Mouse (Mus musculus): ENCODE measurements around the gene Mkrn1. TPM values are rescaled to one million over a fixed set of nuclear protein-coding genes. Genes with fewer than 3 reads are reported as not detected.
A peak's percentile ranks its signal among the peaks of the same experiment; 100 is the strongest.

The Mkrn1 gene
- 126 and 128 TPM in 2 replicates for polyA plus RNA-seq (2015; fragmentation: Nextera tagmentation; extraction: Ambion mirVana)

DNA sequence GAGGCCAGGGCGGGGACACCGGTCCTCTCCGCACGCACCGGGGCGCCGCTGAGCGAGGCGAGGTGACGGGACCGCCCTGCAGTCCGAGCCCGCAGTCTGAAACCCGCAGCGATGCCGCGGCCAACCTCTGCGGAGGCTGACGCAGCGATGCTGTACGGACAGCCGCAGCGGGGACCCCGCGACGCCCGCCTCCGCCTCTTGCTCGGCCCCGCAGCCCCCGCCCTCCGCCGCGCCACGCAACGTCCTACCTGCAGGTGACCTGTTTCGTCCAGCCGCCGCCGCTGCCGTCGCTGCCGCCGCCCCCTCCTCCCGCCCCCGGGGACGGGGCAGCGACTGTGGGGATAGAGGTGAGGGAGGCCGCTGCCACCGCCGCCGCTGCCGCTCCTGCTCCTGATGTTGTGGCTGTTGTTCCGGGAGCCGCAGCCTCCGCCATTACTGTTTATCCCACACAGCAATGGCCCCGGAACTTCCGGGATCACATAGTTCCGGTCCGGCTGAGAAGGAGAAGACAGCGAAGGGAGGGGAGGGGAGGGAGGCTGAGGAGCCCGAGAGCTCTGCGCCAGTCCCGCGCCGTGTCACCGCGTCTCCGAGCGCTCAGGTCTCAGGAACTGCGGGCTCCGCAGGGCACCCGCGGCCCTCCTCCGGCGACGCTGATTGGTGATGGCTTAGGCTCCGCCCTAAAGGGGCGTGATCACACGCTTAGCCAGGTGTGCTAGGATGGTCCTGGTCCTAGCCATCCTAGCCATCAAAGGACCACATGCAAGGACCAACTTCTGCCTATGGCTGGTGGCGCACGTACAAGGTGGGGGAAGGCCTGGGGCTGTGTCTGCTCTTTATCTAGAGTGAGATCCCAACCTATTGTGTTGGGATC lies at the start of gene Mkrn1:
Gene Mkrn1 (minus strand): TSS at position 612 of the 871 bp plus-strand sequence.
- Histone ChIP-seq H3K36me3 (no peaks in the 10 kb centered on the region), H3K9ac (peak within 1 kb of the TSS; percentile 72), H3K27me3 (peaks cover 30% of the 10 kb centered on the region), H3K4me1 (replicated peaks) (peaks cover 6% of the 10 kb centered on the region), H3K9me3 (replicated peaks) (no peaks in the 10 kb centered on the region), H3K27ac (peak within 1 kb of the TSS; percentile 60; the same call in 1 of the 2 replicates), H3K4me2 (peak within 1 kb of the TSS; percentile 87), H3K4me3 (peak within 1 kb of the TSS; percentile 86)
- ATAC-seq (replicated peaks; ENCODE audit: insufficient number of reproducible peaks, insufficient read depth, low FRiP score, low read depth) = peak; percentile 85
- under 1% methylated on average over 45 of the region's 82 CpGs for WGBS

- H3K27ac ChIP-seq = no peak overlapping the region
- H3K9ac ChIP-seq = no peak overlapping the region
- H3K9me3 ChIP-seq (replicated peaks) = no peaks in the 10 kb centered on the region
- no peak for ATAC-seq (replicated peaks; ENCODE audit: insufficient number of reproducible peaks, insufficient read depth, low FRiP score, low read depth)
- no peak overlapping the region for H3K4me3 ChIP-seq
- no peaks in the 10 kb centered on the region for H3K27me3 ChIP-seq
- peaks cover 5% of the 10 kb centered on the region; the same call in 1 of the 2 replicates for H3K4me1 ChIP-seq (replicated peaks)
- H3K36me3 ChIP-seq = peaks cover 18% of the 10 kb centered on the region
- 87% methylated on average over 5 of the region's 5 CpGs for WGBS
- H3K4me2 ChIP-seq = no peak overlapping the region
Observed at GRCm38 (mm10) chr6:39469427-39469826, 49.2 kb upstream of the Mkrn1 start.

DNA sequence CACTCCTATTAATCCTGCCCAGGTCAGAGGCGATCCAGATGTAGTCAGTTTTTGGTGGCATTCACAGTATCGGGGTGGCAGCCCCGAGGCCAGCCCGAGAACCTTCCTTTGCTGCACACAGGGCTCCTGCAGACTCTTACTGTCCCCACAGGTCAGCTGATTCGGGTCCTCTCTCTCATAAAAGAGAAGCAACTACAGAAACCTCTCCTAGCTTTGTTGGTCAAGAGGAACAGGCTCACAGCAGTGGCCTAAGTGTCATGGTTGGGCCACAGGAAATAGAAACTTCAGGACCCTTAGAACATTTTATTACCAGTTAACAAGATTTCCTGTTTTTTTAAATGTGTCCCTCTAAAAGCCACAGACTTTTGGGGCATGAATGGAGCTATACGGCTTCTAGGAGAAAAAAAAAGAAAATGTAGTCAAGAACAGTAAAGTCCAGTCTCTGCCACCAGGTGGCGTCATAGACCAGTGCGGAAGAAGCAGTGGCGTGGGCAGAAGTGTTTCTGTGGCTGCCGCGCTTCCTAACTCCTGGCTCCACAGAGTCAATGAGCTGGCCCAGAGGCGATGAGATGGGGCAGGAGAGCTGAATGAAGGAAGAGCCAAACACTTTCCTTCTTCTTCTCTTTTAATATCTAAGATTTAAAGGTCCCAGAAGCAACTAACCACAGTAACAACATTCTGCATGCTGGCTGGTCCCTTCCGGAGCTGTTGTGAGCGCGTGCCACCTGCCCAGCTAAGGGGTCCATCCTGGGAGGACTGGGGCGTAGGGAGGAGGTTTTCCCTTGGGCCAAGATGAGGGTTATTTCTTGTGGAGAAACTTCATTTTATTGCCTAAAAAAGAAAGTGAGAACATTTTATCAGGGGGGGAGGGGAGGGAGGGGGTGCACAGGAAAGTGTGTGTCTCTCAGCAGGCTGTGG lies 42.6 kb upstream of the Mkrn1 start:
- Histone ChIP-seq H3K27me3 (no peaks in the 10 kb centered on the region), H3K27ac (no peak overlapping the region), H3K9me3 (replicated peaks) (no peaks in the 10 kb centered on the region), H3K4me2 (peak overlapping the region; percentile 44), H3K4me1 (replicated peaks) (no peaks in the 10 kb centered on the region), H3K4me3 (no peak overlapping the region), H3K9ac (no peak overlapping the region), H3K36me3 (peaks cover 21% of the 10 kb centered on the region)
- 0 out of 2 replicates have a peak, but pooled peaks have one; percentile 43 for ATAC-seq (replicated peaks; ENCODE audit: insufficient number of reproducible peaks, insufficient read depth, low FRiP score, low read depth)
- 48% methylated on average over 16 of the region's 16 CpGs for WGBS

DNA sequence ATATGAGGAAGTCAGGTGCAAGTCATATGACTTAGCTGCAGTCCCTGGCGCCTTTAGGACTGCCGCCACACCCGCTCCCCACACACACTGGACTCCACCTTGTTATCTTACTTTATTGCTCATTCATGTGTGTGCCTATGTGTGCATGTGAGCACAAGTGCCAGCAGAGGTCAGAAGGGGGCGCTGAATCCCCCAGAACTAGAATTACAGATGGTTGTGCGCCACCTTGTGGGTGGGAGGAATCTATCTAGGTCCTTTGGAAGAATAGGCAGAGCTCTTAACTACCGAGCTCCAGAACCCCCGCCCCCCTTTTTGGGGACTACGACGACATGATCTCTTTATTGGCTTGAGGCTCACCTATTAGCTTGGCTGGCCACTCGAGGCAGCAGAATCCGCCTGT lies 39.8 kb upstream of the Mkrn1 start:
- Histone ChIP-seq H3K36me3 (peaks cover 14% of the 10 kb centered on the region), H3K4me3 (no peak overlapping the region), H3K27ac (no peak overlapping the region), H3K4me2 (no peak overlapping the region), H3K9ac (no peak overlapping the region), H3K4me1 (replicated peaks) (no peaks in the 10 kb centered on the region), H3K9me3 (replicated peaks) (no peaks in the 10 kb centered on the region), H3K27me3 (no peaks in the 10 kb centered on the region)
- WGBS = 95% methylated on average over 11 of the region's 11 CpGs
- no peak for ATAC-seq (replicated peaks; ENCODE audit: insufficient number of reproducible peaks, insufficient read depth, low FRiP score, low read depth)

DNA sequence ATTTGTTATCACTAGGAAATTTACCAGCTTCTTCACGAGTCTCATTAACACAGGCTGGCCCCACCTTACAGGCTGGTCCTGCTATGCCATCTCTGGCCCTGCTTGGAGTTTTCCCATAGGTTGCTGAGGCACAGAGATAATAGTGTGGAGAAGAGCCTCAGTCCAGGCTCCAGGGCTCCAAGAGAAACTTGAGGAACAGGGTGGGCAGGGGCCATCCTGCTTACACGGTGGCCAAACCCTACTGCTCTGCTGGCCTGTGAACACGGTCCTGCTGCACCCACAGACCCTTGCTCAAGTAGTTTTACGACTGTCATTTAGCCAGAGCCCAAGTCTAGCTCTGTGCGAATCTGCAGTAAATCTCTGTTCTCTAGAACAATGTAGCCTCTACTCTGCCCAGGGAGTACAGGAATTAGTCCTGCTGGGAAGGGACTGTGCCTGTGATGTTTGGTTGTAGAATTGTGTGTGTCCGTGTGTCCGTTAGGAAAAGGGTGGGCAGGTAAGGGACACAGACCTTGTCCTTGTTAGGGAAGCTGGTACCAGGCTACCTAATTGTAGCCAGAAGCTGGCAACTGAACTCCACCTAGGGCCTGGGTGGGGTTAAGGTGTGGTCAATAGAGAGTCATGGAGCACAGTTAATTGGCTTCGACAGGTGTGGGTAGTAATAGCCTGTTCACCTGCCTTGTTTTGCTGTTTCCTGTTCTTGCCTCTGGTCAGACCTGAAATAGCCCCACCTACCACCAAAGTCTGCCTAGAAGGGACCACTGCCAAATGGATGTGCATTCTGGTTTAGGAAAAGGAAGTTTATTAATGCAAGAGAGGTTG lies 35.3 kb upstream of the Mkrn1 start:
- H3K9ac ChIP-seq = no peak overlapping the region
- H3K9me3 ChIP-seq (replicated peaks) = no peaks in the 10 kb centered on the region
- H3K27me3 ChIP-seq = no peaks in the 10 kb centered on the region
- no peak overlapping the region for H3K27ac ChIP-seq
- no peak overlapping the region for H3K4me2 ChIP-seq
- H3K4me1 ChIP-seq (replicated peaks) = no peaks in the 10 kb centered on the region
- peaks cover 6% of the 10 kb centered on the region for H3K36me3 ChIP-seq
- H3K4me3 ChIP-seq = no peak overlapping the region
- ATAC-seq (replicated peaks; ENCODE audit: insufficient number of reproducible peaks, insufficient read depth, low FRiP score, low read depth) = no peak
- WGBS = 77% methylated on average over 8 of the region's 8 CpGs

DNA sequence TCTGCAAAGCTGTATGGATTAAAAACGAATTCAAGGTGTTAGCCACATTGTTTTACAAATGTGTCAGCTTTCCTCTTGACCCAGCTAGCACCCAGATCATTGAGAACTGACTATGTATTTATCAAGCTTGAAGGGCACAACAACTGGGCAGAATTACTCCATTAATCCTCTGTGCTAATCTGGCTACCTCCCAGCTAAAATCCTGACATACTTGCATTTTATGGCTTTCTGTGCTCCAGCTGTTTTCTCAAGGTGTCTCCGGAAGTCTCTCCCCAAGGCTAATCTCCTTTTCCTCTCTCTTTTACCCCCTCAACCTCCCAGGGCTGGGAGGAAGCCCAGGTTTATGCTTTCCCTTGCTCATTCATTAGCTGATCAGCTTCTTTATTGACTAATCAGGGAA lies 34.4 kb upstream of the Mkrn1 start:
- H3K4me3 ChIP-seq = no peak overlapping the region
- no peak overlapping the region for H3K4me2 ChIP-seq
- no peak overlapping the region for H3K27ac ChIP-seq
- ATAC-seq (replicated peaks; ENCODE audit: insufficient number of reproducible peaks, insufficient read depth, low FRiP score, low read depth) = no peak
- no peaks in the 10 kb centered on the region for H3K36me3 ChIP-seq
- H3K9me3 ChIP-seq (replicated peaks) = no peaks in the 10 kb centered on the region
- no peak overlapping the region for H3K9ac ChIP-seq
- H3K27me3 ChIP-seq = no peaks in the 10 kb centered on the region
- H3K4me1 ChIP-seq (replicated peaks) = no peaks in the 10 kb centered on the region
- 58% methylated on average over 2 of the region's 2 CpGs for WGBS

DNA sequence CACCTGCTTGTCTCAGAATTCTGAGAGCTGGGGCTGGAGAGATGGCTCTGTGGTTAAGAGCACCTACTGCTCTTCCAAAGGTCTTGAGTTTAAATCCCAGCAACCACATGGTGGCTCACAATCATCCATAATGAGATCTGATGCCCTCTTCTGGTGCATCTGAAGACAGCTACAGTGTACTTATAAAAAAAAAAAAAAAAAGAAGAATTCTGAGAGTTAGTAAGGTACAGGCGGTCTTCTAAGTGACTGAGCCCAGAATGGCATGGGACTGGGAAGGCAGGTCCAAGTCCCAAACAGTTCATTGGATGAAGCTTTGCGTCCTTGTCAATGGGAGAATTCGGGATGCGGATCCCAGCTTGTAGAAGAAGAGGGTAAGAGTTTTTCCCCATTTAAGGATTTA lies 33.3 kb upstream of the Mkrn1 start:
- H3K27ac ChIP-seq = no peak overlapping the region
- no peak overlapping the region for H3K9ac ChIP-seq
- H3K36me3 ChIP-seq = no peaks in the 10 kb centered on the region
- H3K4me3 ChIP-seq = no peak overlapping the region
- no peaks in the 10 kb centered on the region for H3K27me3 ChIP-seq
- no peaks in the 10 kb centered on the region for H3K9me3 ChIP-seq (replicated peaks)
- no peaks in the 10 kb centered on the region for H3K4me1 ChIP-seq (replicated peaks)
- no peak overlapping the region for H3K4me2 ChIP-seq
- ATAC-seq (replicated peaks; ENCODE audit: insufficient number of reproducible peaks, insufficient read depth, low FRiP score, low read depth) = no peak
- WGBS = 94% methylated on average over 4 of the region's 4 CpGs

DNA sequence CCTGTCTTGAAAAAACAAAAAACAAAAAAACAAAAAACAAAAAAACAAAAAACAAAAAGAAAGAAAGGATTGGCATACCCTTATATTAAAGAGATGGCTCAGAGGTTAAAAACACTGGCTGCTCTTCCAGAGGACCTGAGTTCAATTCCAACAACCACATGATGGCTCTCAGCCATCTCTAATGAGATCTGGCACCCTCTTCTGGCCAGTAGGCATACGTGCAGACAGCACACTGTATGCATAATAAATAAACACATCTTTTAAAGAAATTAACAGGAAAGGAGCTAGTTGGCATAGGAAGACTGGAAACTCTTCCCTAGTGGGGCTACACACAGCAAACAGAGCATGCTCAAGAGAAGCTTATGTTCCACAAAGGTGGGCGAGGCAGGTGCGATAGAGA lies 30.8 kb upstream of the Mkrn1 start:
- no peaks in the 10 kb centered on the region for H3K9me3 ChIP-seq (replicated peaks)
- 78% methylated on average over 3 of the region's 3 CpGs for WGBS
- H3K27ac ChIP-seq = no peak overlapping the region
- no peak overlapping the region for H3K4me2 ChIP-seq
- no peaks in the 10 kb centered on the region for H3K27me3 ChIP-seq
- ATAC-seq (replicated peaks; ENCODE audit: insufficient number of reproducible peaks, insufficient read depth, low FRiP score, low read depth) = no peak
- no peak overlapping the region for H3K4me3 ChIP-seq
- H3K9ac ChIP-seq = no peak overlapping the region
- no peaks in the 10 kb centered on the region for H3K36me3 ChIP-seq
- 0 out of 2 replicates have a peak, but pooled peaks cover 3% of the 10 kb centered on the region for H3K4me1 ChIP-seq (replicated peaks)

- Histone ChIP-seq H3K4me1 (replicated peaks) (0 out of 2 replicates have a peak, but pooled peaks cover 3% of the 10 kb centered on the region), H3K4me3 (no peak overlapping the region), H3K36me3 (no peaks in the 10 kb centered on the region), H3K27ac (no peak overlapping the region), H3K4me2 (no peak overlapping the region), H3K9ac (no peak overlapping the region), H3K9me3 (replicated peaks) (no peaks in the 10 kb centered on the region), H3K27me3 (no peaks in the 10 kb centered on the region)
- no peak for ATAC-seq (replicated peaks; ENCODE audit: insufficient number of reproducible peaks, insufficient read depth, low FRiP score, low read depth)
- WGBS = 90% methylated on average over 4 of the region's 4 CpGs
Observed at GRCm38 (mm10) chr6:39450580-39450979, 30.3 kb upstream of the Mkrn1 start.

DNA sequence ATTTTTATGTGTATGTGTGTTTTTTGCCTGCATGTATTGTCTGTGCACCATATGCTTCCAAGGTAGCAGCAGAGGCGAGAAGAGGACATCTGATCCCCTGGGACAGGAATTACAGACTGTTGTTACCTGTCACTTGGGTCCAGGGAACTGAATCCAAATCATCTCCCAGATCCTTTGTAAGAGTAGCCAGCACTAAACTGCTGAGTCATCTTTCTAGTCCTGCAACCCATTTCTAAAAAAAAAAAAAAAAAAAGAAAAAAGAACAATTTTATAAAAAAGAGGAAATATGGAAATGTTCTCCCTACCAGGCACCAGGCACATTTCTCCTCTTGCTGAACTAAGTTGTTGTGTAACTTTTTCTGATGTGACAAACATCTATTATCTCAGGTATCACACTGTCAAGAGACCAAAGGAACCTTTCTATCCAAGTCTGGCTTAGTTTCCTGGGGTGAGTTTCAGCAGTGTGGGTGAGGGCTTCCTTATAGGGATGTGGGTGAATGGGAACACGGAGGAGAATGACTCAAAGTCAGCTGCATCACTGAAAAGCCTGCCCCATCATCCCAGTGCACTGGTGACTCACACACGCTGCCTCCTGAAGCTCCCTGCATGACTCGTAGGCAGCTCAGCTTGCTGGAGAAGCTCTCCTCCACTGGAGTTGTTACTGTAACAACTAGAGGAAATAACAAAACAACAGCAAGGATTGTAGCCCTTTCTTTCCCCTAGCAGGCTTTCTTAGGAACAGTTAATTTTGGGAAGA lies 27.3 kb upstream of the Mkrn1 start:
- ATAC-seq (replicated peaks; ENCODE audit: insufficient number of reproducible peaks, insufficient read depth, low FRiP score, low read depth) = no peak
- Histone ChIP-seq H3K9ac (no peak overlapping the region), H3K4me3 (no peak overlapping the region), H3K27me3 (no peaks in the 10 kb centered on the region), H3K4me2 (no peak overlapping the region), H3K4me1 (replicated peaks) (0 out of 2 replicates have a peak, but pooled peaks cover 3% of the 10 kb centered on the region), H3K36me3 (no peaks in the 10 kb centered on the region), H3K9me3 (replicated peaks) (no peaks in the 10 kb centered on the region), H3K27ac (no peak overlapping the region)
- 40% methylated on average over 4 of the region's 4 CpGs for WGBS
